Mouse (Mus musculus): ENCODE measurements at regions not wholly inside any gene's neighbourhood (a gene's known extent, or its start where the extent isn't known, plus 50 kb on each side); places are given as distances from the start of the nearest gene placed in this dataset.

GRCm38 (mm10) chr3:42867370-42867769 is 1125.0 kb downstream of the D3Ertd751e start:
- no peak for TF ChIP-seq CTCF (IDR thresholded peaks at IDR 0.05; ENCODE audit: low read depth)

GRCm38 (mm10) chr3:42878972-42879371 is 1136.6 kb downstream of the D3Ertd751e start:
- TF ChIP-seq CTCF (IDR thresholded peaks at IDR 0.05; ENCODE audit: low read depth), result no peak
- H3K4me3 ChIP-seq (ENCODE audit: low read depth, low read length), result no peak overlapping the region

More at GRCm38 (mm10) chr3:42867370-42867769, 1125.0 kb downstream of the D3Ertd751e start:
- WGBS, result 89% methylated on average over 1 of the region's 1 CpGs
- Histone ChIP-seq H3K36me3 (ENCODE audit: control insufficient read depth, insufficient read depth) (no peaks in the 10 kb centered on the region), H3K27me3 (replicated peaks; ENCODE audit: control insufficient read depth, insufficient read depth, low read length) (no peaks in the 10 kb centered on the region), H3K27ac (ENCODE audit: low read depth, low read length) (no peak overlapping the region), H3K4me2 (replicated peaks; ENCODE audit: low read depth) (no peak overlapping the region), H3K9me3 (ENCODE audit: control insufficient read depth) (no peaks in the 10 kb centered on the region), H3K4me3 (ENCODE audit: low read depth, low read length) (no peak overlapping the region), H3K9ac (ENCODE audit: low read depth, low read length) (no peak overlapping the region), H3K4me1 (replicated peaks; ENCODE audit: control insufficient read depth, insufficient read depth, low read length) (no peaks in the 10 kb centered on the region)
- no peak for ATAC-seq

GRCm38 (mm10) chr3:42884481-42884880 is 1142.1 kb downstream of the D3Ertd751e start:
- WGBS, result 73% methylated on average over 4 of the region's 4 CpGs
- TF ChIP-seq CTCF (IDR thresholded peaks at IDR 0.05; ENCODE audit: low read depth), result no peak
- no peak overlapping the region for H3K9ac ChIP-seq (ENCODE audit: low read depth, low read length)
- H3K36me3 ChIP-seq (ENCODE audit: control insufficient read depth, insufficient read depth), result no peaks in the 10 kb centered on the region
- H3K4me1 ChIP-seq (replicated peaks; ENCODE audit: control insufficient read depth, insufficient read depth, low read length), result no peaks in the 10 kb centered on the region
- no peak overlapping the region for H3K4me3 ChIP-seq (ENCODE audit: low read depth, low read length)
- no peaks in the 10 kb centered on the region for H3K9me3 ChIP-seq (ENCODE audit: control insufficient read depth)
- ATAC-seq, result no peak
- no peaks in the 10 kb centered on the region for H3K27me3 ChIP-seq (replicated peaks; ENCODE audit: control insufficient read depth, insufficient read depth, low read length)
- H3K4me2 ChIP-seq (replicated peaks; ENCODE audit: low read depth), result no peak overlapping the region
- H3K27ac ChIP-seq (ENCODE audit: low read depth, low read length), result no peak overlapping the region

More at GRCm38 (mm10) chr3:42878972-42879371, 1136.6 kb downstream of the D3Ertd751e start:
- no peak overlapping the region for H3K27ac ChIP-seq (ENCODE audit: low read depth, low read length)
- H3K9me3 ChIP-seq (ENCODE audit: control insufficient read depth), result no peaks in the 10 kb centered on the region
- no peak overlapping the region for H3K9ac ChIP-seq (ENCODE audit: low read depth, low read length)
- H3K36me3 ChIP-seq (ENCODE audit: control insufficient read depth, insufficient read depth), result no peaks in the 10 kb centered on the region
- H3K4me2 ChIP-seq (replicated peaks; ENCODE audit: low read depth), result no peak overlapping the region
- no peaks in the 10 kb centered on the region for H3K27me3 ChIP-seq (replicated peaks; ENCODE audit: control insufficient read depth, insufficient read depth, low read length)
- no peak for ATAC-seq
- H3K4me1 ChIP-seq (replicated peaks; ENCODE audit: control insufficient read depth, insufficient read depth, low read length), result no peaks in the 10 kb centered on the region

GRCm38 (mm10) chr3:42892016-42892699 is 1149.7 kb downstream of the D3Ertd751e start:
- Histone ChIP-seq H3K36me3 (ENCODE audit: control insufficient read depth, insufficient read depth) (no peaks in the 10 kb centered on the region), H3K27ac (ENCODE audit: low read depth, low read length) (no peak overlapping the region), H3K27me3 (replicated peaks; ENCODE audit: control insufficient read depth, insufficient read depth, low read length) (no peaks in the 10 kb centered on the region), H3K9ac (ENCODE audit: low read depth, low read length) (no peak overlapping the region), H3K4me1 (replicated peaks; ENCODE audit: control insufficient read depth, insufficient read depth, low read length) (no peaks in the 10 kb centered on the region), H3K4me3 (ENCODE audit: low read depth, low read length) (no peak overlapping the region), H3K9me3 (ENCODE audit: control insufficient read depth) (no peaks in the 10 kb centered on the region), H3K4me2 (replicated peaks; ENCODE audit: low read depth) (no peak overlapping the region)
- 90% methylated on average over 7 of the region's 7 CpGs for WGBS
- no peak for TF ChIP-seq CTCF (IDR thresholded peaks at IDR 0.05; ENCODE audit: low read depth)
- ATAC-seq, result no peak

- H3K27ac ChIP-seq (ENCODE audit: low read depth, low read length), result no peak overlapping the region
- no peak overlapping the region for H3K4me3 ChIP-seq (ENCODE audit: low read depth, low read length)
- no peaks in the 10 kb centered on the region for H3K4me1 ChIP-seq (replicated peaks; ENCODE audit: control insufficient read depth, insufficient read depth, low read length)
- WGBS, result 62% methylated on average over 3 of the region's 3 CpGs
- no peaks in the 10 kb centered on the region for H3K27me3 ChIP-seq (replicated peaks; ENCODE audit: control insufficient read depth, insufficient read depth, low read length)
- no peak overlapping the region for H3K4me2 ChIP-seq (replicated peaks; ENCODE audit: low read depth)
- H3K9me3 ChIP-seq (ENCODE audit: control insufficient read depth), result no peaks in the 10 kb centered on the region
- no peaks in the 10 kb centered on the region for H3K36me3 ChIP-seq (ENCODE audit: control insufficient read depth, insufficient read depth)
- no peak for TF ChIP-seq CTCF (IDR thresholded peaks at IDR 0.05; ENCODE audit: low read depth)
- no peak for ATAC-seq
- H3K9ac ChIP-seq (ENCODE audit: low read depth, low read length), result no peak overlapping the region
Observed at GRCm38 (mm10) chr3:42895787-42896186, 1153.4 kb downstream of the D3Ertd751e start.

GRCm38 (mm10) chr3:42897936-42898335 is 1155.5 kb downstream of the D3Ertd751e start:
- H3K4me2 ChIP-seq (replicated peaks; ENCODE audit: low read depth), result no peak overlapping the region
- no peak for TF ChIP-seq CTCF (IDR thresholded peaks at IDR 0.05; ENCODE audit: low read depth)
- no peaks in the 10 kb centered on the region for H3K36me3 ChIP-seq (ENCODE audit: control insufficient read depth, insufficient read depth)
- no peaks in the 10 kb centered on the region for H3K9me3 ChIP-seq (ENCODE audit: control insufficient read depth)
- no peaks in the 10 kb centered on the region for H3K27me3 ChIP-seq (replicated peaks; ENCODE audit: control insufficient read depth, insufficient read depth, low read length)
- no peak overlapping the region for H3K27ac ChIP-seq (ENCODE audit: low read depth, low read length)
- H3K4me1 ChIP-seq (replicated peaks; ENCODE audit: control insufficient read depth, insufficient read depth, low read length), result no peaks in the 10 kb centered on the region
- no peak overlapping the region for H3K4me3 ChIP-seq (ENCODE audit: low read depth, low read length)
- no peak for ATAC-seq
- H3K9ac ChIP-seq (ENCODE audit: low read depth, low read length), result no peak overlapping the region

All from intestine, postnatal 0 days (tissue).